Mouse (Mus musculus): ENCODE results near the gene Rassf4. TPM values are rescaled to one million over a fixed set of nuclear protein-coding genes. Genes with fewer than 3 reads are reported as not detected.
"Not testable (repeated sequence)": the region's sequence is repeated elsewhere in the genome, so short reads cannot be mapped to it uniquely, and the experiment has no call there.

Rassf4 gene
- total RNA-seq, 1 experiment from 2014 or later = 11.0 TPM

DNA sequence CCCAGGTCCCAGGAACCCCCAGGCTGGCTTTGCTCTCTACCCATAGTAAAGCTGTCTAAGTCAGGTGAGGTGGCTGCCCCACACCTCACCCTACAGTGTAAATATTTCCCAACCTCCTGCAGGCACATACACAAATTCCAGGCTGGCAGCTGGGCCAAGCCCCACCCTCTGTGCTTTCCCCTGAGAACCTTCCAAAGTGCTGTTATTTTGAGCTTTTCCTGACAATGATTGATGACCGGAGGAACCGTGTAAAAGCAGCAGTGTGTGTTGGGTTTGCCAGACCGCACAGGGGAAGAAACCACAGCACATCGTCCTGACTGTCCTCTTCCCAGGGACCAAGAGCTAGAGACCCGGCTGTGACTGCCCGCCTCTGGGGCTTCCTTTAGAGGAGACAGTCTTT lies 23.3 kb downstream of the Rassf4 start, which contains the start of gene Depp1:
Gene Depp1, plus strand, starts transcription at position 204 of the 400 bp plus-strand sequence.
- ATAC-seq (replicated peaks in 1 of 2; ENCODE audit: insufficient read depth in 1 of 2, low FRiP score in 2 of 2, low TSS enrichment in 1 of 2, low read depth in 1 of 2, poor library complexity in 2 of 2, severe bottlenecking in 2 of 2) = peak; percentile 43 to 54

DNA sequence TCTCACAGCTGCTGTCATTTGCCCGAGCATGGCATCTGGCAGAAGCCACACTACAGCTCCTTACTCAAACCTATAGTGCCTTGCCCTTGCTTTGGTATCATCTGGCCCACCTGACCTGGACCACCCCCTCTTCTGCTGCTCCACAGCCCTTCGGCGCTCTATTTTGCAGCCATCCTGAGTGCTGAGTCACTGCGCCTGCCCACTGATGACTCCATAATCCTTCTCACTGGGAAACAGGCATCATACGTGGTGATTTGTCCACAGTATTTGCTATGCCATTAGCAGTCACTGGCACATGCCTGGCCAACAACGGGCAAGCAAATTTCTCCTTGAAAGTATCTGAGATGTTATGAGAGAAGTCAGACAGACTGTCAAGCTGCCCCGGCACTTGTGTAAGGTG lies 23.9 kb downstream of the Rassf4 start:
- 0 out of 4 replicates have a peak, but pooled peaks of 1 of the 2 experiments have one; percentile 8 for ATAC-seq (replicated peaks in 1 of 2; ENCODE audit: insufficient read depth in 1 of 2, low FRiP score in 2 of 2, low TSS enrichment in 1 of 2, low read depth in 1 of 2, poor library complexity in 2 of 2, severe bottlenecking in 2 of 2)

DNA sequence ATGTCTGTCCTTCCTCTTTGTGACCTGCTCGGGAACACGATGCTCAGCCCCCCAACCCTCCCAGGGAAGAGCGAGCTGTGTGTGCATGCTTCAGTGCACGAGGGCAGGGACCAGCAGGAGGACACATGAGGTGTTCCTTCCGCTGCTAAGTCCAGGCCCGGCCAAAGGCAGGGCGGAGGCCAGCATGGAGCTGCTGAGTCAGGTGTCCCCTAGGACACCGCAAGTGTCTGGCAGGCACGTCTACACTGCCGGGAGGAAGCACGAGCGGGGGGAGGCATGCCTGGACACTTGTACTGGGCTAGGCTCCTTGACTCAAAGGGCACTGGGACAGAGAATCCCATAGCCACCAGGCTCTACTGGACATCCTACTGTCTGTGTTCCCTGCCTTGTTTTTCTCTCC lies 26.0 kb downstream of the Rassf4 start:
- ATAC-seq (replicated peaks in 1 of 2; ENCODE audit: insufficient read depth in 1 of 2, low FRiP score in 2 of 2, low TSS enrichment in 1 of 2, low read depth in 1 of 2, poor library complexity in 2 of 2, severe bottlenecking in 2 of 2) = no peak

DNA sequence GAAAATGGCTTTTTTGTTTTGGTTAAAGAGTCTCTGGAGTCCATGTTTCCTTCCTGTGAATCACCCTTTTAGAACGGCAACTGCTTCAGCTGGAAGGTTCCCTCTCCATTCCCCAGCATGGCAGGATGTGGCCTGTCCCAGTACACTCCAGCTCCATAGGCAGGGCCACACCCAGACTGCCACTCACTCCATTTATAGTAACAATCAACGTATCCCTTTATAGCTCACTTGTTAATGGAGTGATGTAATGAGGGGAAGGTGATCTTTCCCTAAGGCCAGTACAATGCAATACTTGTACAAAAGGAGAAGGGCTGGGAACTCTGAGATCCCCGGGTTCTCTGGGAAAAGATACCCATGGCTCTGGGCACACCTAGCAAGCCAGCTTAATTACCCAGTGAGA lies 29.4 kb downstream of the Rassf4 start:
- ATAC-seq (replicated peaks in 1 of 2; ENCODE audit: insufficient read depth in 1 of 2, low FRiP score in 2 of 2, low TSS enrichment in 1 of 2, low read depth in 1 of 2, poor library complexity in 2 of 2, severe bottlenecking in 2 of 2) = no peak

DNA sequence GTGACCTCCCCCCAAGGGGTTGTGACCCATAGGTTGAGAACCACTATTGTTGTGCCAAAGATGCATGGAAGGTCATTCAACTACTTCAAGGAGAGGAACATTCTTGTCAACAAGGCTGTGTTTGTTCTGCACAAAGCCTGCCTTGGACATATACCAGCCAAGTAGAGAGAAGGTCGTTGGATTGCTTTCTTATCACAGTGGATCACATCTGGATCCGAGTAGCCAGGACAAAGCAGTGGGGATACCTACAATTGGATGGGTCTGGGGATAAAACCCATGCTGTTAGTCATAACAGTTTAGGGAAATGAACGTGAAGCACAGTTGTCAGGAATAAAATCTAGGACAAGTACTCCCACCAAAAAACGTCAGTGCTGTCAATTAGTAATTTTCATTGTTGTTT lies 29.9 kb downstream of the Rassf4 start:
- no peak for ATAC-seq (replicated peaks in 1 of 2; ENCODE audit: insufficient read depth in 1 of 2, low FRiP score in 2 of 2, low TSS enrichment in 1 of 2, low read depth in 1 of 2, poor library complexity in 2 of 2, severe bottlenecking in 2 of 2)

DNA sequence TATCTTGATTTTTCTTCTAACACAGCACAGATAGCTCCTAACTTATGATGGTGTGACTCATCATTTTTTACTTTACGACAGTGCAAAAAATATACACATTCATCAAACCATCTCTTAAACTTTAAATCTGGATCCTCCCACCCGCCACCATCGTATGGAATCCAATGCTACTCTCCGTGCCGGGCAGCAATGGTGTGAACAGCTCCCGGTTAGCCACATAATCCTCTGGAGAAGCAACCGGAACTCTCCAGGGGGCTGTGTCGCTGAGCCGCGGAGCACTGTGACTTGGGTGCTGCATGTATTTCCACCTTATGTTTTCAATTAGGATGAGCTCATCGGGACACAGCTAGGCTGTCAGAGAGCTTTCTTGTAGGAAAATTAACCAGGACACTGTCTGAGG lies 30.8 kb downstream of the Rassf4 start:
- ATAC-seq (replicated peaks in 1 of 2; ENCODE audit: insufficient read depth in 1 of 2, low FRiP score in 2 of 2, low TSS enrichment in 1 of 2, low read depth in 1 of 2, poor library complexity in 2 of 2, severe bottlenecking in 2 of 2) = no peak

DNA sequence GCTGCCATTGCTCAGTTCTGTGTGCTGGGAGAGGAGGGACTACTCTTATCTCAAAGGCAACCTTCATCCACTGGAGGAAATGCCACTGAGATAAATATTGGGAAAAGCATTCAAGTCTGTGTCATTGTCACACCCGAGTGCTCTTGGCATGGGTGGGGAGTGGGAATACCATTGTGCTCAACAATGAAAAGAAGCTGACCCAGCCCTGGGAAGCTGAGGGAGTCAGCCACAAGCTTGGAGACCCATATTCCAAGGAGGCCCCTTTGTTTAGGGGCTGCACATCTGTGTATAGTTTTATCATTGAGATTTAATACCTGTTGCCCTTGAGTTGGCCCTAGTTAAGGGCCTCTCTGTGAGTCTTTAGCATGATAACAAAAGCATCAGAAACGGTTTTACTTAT lies 34.1 kb downstream of the Rassf4 start:
- no peak for ATAC-seq (replicated peaks in 1 of 2; ENCODE audit: insufficient read depth in 1 of 2, low FRiP score in 2 of 2, low TSS enrichment in 1 of 2, low read depth in 1 of 2, poor library complexity in 2 of 2, severe bottlenecking in 2 of 2)

DNA sequence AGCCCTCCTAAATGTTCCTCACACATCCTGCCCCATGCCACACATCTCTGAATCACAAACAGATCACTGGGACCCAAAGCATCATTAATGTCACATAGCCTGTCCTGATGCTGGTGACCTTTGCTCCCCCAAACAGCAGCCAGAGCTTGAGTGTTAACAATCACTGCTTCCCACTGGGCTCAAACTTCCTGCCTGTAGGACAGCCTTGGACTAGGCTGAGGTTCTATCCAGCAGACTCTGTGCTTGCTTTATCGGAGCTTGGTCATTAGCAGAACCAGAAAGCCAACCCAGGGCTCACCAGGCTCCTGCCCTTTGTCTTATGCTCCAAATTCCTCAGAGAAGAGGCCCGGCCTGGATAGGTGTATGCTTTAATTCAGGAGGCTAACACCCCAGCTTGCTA lies 34.9 kb downstream of the Rassf4 start:
- ATAC-seq (replicated peaks in 1 of 2; ENCODE audit: insufficient read depth in 1 of 2, low FRiP score in 2 of 2, low TSS enrichment in 1 of 2, low read depth in 1 of 2, poor library complexity in 2 of 2, severe bottlenecking in 2 of 2) = no peak

DNA sequence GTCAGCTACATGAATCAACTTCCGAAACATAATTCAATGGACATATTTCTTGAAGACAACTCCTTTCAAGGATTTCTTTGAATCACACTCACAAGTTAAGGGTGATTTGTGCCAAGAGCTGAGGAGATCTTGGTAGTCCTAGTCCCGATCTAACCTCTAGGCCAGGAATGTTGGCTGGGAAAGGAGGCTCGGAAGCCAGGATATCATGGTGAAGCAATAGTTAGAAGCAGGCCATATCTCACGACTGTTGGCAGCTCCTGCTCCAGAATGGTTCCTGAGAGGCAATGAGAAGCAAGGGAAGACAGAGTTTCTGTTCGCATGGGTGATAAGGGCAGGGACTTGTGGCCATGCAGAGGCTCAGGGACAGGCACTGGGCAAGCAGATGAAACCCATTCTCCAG lies 36.3 kb downstream of the Rassf4 start:
- no peak for ATAC-seq (replicated peaks in 1 of 2; ENCODE audit: insufficient read depth in 1 of 2, low FRiP score in 2 of 2, low TSS enrichment in 1 of 2, low read depth in 1 of 2, poor library complexity in 2 of 2, severe bottlenecking in 2 of 2)

DNA sequence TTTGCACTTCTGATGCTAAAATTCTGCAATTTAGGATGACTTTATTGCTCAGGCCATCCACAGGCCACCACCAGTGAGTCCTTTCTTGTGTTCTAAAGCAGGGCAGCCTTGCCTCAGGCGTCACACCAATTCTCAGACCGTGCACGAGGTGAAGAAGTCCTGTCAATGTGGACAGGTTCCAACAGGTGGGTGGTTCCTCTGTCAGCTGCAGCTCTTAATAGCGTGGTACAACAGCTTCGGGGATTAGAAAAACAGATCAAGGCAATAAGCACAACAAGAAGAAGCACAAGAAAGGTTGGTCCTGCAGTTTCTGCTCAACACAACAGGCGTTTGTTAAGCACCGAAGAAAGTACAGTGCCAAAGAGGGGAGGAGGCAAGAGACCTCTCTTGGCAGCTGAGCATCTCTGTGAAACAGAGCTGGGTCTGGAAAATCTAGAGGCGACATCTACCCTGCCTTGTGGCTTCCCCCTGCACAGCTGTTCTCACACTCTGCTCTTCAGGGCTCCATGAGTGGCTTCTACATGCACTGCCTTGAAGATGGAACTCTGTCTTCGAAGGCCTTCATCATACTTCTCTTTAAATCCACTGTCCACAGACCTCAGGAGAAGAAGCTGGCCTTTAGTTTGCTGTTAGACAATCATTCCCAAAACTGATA lies 37.0 kb downstream of the Rassf4 start:
- ATAC-seq (replicated peaks in 1 of 2; ENCODE audit: insufficient read depth in 1 of 2, low FRiP score in 2 of 2, low TSS enrichment in 1 of 2, low read depth in 1 of 2, poor library complexity in 2 of 2, severe bottlenecking in 2 of 2) = no peak

DNA sequence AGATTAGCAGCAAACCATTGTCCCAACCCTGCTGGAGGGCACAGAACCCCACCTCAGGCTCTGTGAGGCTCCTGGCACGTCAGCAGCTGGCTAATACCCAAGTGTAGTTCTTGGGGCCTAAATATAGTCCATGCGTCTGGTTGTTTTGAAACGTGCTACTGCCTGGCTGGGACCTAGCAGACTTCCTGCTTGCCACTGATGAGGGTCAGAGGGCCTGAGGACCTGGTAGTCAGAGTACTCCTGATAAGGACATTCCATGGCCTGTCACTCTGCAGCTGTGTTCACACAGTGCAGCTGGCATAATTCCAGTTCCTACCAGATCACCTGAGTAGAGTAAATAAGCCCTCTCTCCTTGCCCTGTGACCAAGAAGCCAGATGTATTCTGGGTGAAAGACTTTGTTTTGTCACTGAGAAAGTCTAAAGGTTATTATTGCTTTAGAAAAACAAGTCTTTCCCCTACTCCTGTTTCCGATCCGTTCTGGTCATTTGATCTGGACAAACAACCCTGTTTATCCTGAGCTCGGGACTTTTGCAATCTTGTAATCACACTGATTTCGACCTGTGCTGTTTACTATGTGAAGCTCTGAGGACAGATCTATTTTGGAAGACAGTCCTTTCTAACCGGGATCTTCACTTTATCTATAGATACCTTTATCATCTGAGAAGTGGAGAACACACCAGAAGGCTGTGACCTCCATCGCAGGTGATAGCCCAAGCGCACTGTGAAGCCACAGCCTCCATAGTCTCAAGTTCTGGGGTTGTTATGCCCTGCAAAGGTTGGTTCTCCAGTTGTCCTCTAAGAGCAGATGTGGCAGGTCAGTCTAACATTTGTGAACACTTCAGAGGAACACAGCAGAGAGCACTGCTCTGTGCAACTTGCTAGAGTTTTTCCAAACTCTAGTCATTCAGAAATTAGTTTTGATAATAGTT lies 38.2 kb downstream of the Rassf4 start:
- ATAC-seq (replicated peaks in 1 of 2; ENCODE audit: insufficient read depth in 1 of 2, low FRiP score in 2 of 2, low TSS enrichment in 1 of 2, low read depth in 1 of 2, poor library complexity in 2 of 2, severe bottlenecking in 2 of 2) = peak; percentile 28 to 42; a peak in 3 of 4 replicates

DNA sequence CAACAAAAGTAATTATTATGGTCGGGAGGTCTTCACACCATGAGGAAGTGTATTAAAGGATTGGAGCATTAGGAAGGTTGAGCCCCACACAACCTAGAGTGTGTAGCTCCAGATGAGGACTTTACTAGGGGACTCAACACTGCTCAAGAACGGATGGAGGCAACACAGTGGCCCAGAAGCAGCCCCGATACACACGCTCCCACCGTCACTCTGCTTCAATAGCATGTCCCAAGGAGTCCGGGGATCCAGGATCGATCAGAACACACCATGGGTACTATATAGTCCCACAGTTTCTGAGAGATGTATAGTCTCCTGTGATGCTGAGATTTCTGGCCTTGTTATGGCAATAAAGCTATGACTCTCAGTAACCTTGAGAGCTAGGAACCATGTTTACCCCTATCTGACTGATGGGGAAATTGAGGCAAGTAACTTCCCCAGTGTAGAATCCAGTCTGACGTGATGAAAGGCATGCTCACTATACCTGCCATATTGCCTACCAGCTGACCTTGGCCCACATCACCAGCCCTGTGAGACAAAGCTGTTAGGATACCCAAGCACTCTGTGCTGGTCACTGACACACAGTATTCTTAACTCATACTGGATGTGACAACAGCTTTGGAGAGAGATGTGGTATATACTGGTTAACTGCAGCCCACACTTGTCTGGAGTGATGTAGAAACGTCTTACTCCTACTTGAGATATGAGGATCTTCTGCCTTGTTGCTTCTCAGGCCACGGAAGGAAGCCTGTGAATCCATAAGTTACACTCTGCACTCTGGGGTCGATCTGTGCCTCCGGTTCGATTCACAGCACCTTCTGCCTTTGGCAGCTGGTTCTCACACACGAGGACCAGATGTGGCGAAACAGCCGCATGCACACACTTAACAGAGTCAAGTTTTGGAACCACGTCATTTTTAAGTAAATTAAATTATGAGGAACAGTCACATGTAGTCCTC lies 39.7 kb downstream of the Rassf4 start:
- ATAC-seq (replicated peaks in 1 of 2; ENCODE audit: insufficient read depth in 1 of 2, low FRiP score in 2 of 2, low TSS enrichment in 1 of 2, low read depth in 1 of 2, poor library complexity in 2 of 2, severe bottlenecking in 2 of 2) = no peak

DNA sequence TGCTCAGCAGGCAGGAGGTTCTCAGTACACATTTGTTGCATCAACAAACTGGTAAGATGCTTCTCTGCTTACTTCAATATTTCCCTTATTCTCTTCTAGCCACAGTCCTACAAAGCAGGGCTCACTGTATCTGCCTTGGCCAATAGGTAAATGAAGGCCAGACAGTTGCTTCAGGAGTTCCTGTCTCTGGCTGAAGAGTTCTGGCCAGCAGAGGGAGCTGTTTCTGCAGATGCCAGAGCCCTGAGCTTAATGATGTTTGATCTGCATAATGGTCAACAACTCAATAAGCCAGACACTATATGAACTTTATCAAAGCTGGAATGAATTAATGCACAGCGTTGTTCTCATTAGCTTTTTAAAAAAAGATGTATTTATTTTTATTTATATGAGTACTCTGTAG lies 41.6 kb downstream of the Rassf4 start:
- ATAC-seq (replicated peaks in 1 of 2; ENCODE audit: insufficient read depth in 1 of 2, low FRiP score in 2 of 2, low TSS enrichment in 1 of 2, low read depth in 1 of 2, poor library complexity in 2 of 2, severe bottlenecking in 2 of 2) = peak; percentile 30 to 49; a peak in 1 of 4 replicates

DNA sequence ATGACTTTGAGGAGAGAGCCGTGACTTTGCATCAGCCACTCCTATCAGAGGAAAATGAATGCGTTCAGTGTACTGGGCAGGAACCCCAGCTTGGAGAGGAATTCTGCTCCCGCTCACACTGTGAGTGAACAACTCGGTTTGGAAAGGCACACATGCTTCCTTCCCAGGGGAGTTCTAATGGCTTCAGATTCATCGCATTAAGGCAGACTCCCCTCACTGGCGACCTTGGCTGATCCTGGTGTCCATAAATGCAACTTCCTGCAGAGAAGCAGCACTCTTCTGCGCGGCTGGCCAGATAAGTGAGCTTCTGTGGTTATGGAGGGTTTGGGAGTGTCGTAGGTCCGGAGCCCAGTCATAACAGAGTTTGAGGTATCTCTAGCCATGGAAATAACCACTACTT lies 44.0 kb downstream of the Rassf4 start:
- no peak for ATAC-seq (replicated peaks in 1 of 2; ENCODE audit: insufficient read depth in 1 of 2, low FRiP score in 2 of 2, low TSS enrichment in 1 of 2, low read depth in 1 of 2, poor library complexity in 2 of 2, severe bottlenecking in 2 of 2)

DNA sequence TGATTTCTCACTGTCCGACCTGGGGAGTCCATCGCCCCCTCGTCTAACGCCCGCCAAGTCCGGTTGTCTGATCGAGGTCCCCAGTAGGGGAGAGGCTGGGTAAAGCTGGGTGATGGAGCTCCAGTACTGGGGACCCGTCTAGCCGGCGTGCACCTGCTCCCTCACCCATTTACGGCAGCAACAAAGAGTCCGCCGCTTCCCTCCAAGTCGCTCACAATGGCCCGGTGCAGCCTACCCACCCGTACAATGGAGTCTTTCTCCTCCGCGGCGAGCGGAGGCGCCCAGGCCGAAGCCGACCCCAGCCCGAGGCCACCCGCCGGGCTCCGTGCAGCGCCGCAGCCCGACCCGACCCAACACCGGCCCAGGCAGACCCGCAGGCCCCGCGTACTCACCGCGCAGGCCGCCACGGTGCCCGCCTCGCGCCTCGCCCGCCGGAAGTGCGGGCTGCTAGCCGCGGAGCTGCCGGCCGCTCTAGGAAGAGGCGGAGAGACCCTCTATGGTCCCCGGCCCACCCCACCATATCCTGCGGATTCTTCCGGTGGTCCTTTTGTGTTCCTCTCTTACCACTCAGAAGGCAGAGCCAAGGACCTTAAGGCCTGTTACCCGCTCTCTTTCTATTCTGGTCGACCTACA lies 45.1 kb downstream of the Rassf4 start, which contains the start of gene Zfp422:
Gene Zfp422, minus strand, starts transcription at position 461 of the 633 bp plus-strand sequence.
- ATAC-seq (replicated peaks in 1 of 2; ENCODE audit: insufficient read depth in 1 of 2, low FRiP score in 2 of 2, low TSS enrichment in 1 of 2, low read depth in 1 of 2, poor library complexity in 2 of 2, severe bottlenecking in 2 of 2) = peak; percentile 37 to 42

DNA sequence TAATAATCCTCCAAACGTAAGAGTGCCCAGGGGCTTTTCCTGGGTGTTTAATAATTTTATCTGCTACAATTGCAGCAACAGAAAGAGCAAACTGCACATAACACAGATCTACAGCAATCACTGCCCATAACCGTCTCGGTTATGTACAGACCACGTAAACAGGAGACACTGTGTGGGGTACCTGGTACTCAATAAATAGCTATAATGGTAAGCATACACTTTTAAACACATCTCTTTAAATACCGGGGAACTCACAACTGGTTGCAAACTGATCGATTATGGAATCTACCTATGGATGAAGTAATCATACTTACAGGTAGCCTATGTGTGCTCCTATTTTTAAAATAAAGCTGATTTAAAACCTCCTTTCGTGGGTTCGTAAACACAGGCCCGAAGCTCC lies 45.7 kb downstream of the Rassf4 start:
- ATAC-seq (replicated peaks in 1 of 2; ENCODE audit: insufficient read depth in 1 of 2, low FRiP score in 2 of 2, low TSS enrichment in 1 of 2, low read depth in 1 of 2, poor library complexity in 2 of 2, severe bottlenecking in 2 of 2) = no peak

DNA sequence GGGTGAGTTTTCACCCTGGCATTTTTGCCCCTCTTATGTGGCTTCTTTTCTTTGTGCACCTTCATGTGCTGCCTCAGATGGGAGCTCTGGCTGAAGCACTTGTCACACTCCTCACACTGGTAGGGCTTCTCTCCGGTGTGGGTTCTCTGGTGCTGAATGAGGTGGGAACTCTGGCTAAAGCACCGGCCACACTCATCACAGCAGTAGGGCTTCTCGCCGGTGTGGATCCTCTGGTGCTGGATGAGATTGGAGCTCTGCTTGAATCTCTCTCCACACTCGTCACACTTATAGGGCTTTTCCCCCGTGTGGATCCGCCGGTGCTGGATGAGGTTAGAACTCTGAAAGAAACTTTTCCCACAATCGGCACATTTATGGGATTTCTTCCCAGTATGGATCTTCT lies 47.3 kb downstream of the Rassf4 start:
- not testable (repeated sequence) for ATAC-seq (replicated peaks in 1 of 2; ENCODE audit: insufficient read depth in 1 of 2, low FRiP score in 2 of 2, low TSS enrichment in 1 of 2, low read depth in 1 of 2, poor library complexity in 2 of 2, severe bottlenecking in 2 of 2)
